Mouse (Mus musculus): ENCODE measurements around the gene Ppil1. TPM values are rescaled to one million over a fixed set of nuclear protein-coding genes. Genes with fewer than 3 reads are reported as not detected.

Gene Ppil1
- total and polyA plus RNA-seq, 3 experiments = 28.4 to 33.2 (median 31.1) TPM

- Histone ChIP-seq H3K36me3 (ENCODE audit: control insufficient read depth, insufficient read depth, low read length) (no peaks in the 10 kb centered on the region), H3K4me3 (no peak overlapping the region), H3K27me3 (ENCODE audit: control insufficient read depth, insufficient read depth, low read length) (no peaks in the 10 kb centered on the region), H3K79me2 (replicated peaks; ENCODE audit: control insufficient read depth, insufficient read depth, low read length) (no peaks in the 10 kb centered on the region), H3K4me1 (ENCODE audit: control insufficient read depth, insufficient read depth, low read length) (peaks cover 13% of the 10 kb centered on the region), H3K9ac (ENCODE audit: low read depth, low read length) (no peak overlapping the region), H3K27ac (no peak overlapping the region)
- TF ChIP-seq EP300 (IDR thresholded peaks at IDR 0.05; ENCODE audit: insufficient read depth, low read depth, low read length) (no peak), CTCF (IDR thresholded peaks at IDR 0.05) (no peak), POLR2A (IDR thresholded peaks at IDR 0.05; ENCODE audit: insufficient read depth, low read depth, low read length) (no peak)
- intact Hi-C loops (cut with DNase I) = loop anchor here (1.0 to 2.0 kb wide), 2 partner anchors 68 to 197 kb away; no protein-coding TSS in a partner anchor
- WGBS = 59% methylated on average over 7 of the region's 7 CpGs
- no peak for DNase-seq
These were observed 18.3 kb downstream of the Ppil1 start for GRCm38 (mm10) chr17:29245725-29246124.

GRCm38 (mm10) chr17:29244912-29245311 is 19.1 kb downstream of the Ppil1 start:
- Histone ChIP-seq H3K27me3 (ENCODE audit: control insufficient read depth, insufficient read depth, low read length) (no peaks in the 10 kb centered on the region), H3K9ac (ENCODE audit: low read depth, low read length) (no peak overlapping the region), H3K36me3 (ENCODE audit: control insufficient read depth, insufficient read depth, low read length) (no peaks in the 10 kb centered on the region), H3K79me2 (replicated peaks; ENCODE audit: control insufficient read depth, insufficient read depth, low read length) (no peaks in the 10 kb centered on the region), H3K4me3 (no peak overlapping the region), H3K4me1 (ENCODE audit: control insufficient read depth, insufficient read depth, low read length) (peaks cover 8% of the 10 kb centered on the region), H3K27ac (no peak overlapping the region)
- TF ChIP-seq EP300 (IDR thresholded peaks at IDR 0.05; ENCODE audit: insufficient read depth, low read depth, low read length) (no peak), POLR2A (IDR thresholded peaks at IDR 0.05; ENCODE audit: insufficient read depth, low read depth, low read length) (no peak), CTCF (IDR thresholded peaks at IDR 0.05) (no peak)
- WGBS = 54% methylated on average over 12 of the region's 12 CpGs
- no peak for DNase-seq
- intact Hi-C loops (cut with DNase I) = no loop called here

GRCm38 (mm10) chr17:29238421-29238945 is 25.5 kb downstream of the Ppil1 start:
- 10% methylated on average over 23 of the region's 23 CpGs for WGBS
- no peaks in the 10 kb centered on the region for H3K79me2 ChIP-seq (replicated peaks; ENCODE audit: control insufficient read depth, insufficient read depth, low read length)
- DNase-seq = no peak
- H3K36me3 ChIP-seq (ENCODE audit: control insufficient read depth, insufficient read depth, low read length) = no peaks in the 10 kb centered on the region
- H3K27me3 ChIP-seq (ENCODE audit: control insufficient read depth, insufficient read depth, low read length) = peaks cover 3% of the 10 kb centered on the region; the same call in 1 of the 2 replicates
- H3K4me3 ChIP-seq = peak overlapping the region; percentile 43
- H3K27ac ChIP-seq = no peak overlapping the region
- no peak for TF ChIP-seq EP300 (IDR thresholded peaks at IDR 0.05; ENCODE audit: insufficient read depth, low read depth, low read length)
- TF ChIP-seq CTCF (IDR thresholded peaks at IDR 0.05) = no peak
- TF ChIP-seq POLR2A (IDR thresholded peaks at IDR 0.05; ENCODE audit: insufficient read depth, low read depth, low read length) = no peak
- intact Hi-C loops (cut with DNase I) = loop anchor here (2.0 kb wide), 1 partner anchor 54 kb away; no protein-coding TSS in a partner anchor
- peak overlapping the region; percentile 30 for H3K9ac ChIP-seq (ENCODE audit: low read depth, low read length)
- H3K4me1 ChIP-seq (ENCODE audit: control insufficient read depth, insufficient read depth, low read length) = no peaks in the 10 kb centered on the region

GRCm38 (mm10) chr17:29237772-29238420 is 26.1 kb downstream of the Ppil1 start, which contains the start of gene Cpne5:
TSS of gene Cpne5 (minus strand) at chr17:29238167.
- Histone ChIP-seq H3K9ac (ENCODE audit: low read depth, low read length) (peak within 1 kb of the TSS; percentile 43), H3K27me3 (ENCODE audit: control insufficient read depth, insufficient read depth, low read length) (peaks cover 3% of the 10 kb centered on the region; the same call in 1 of the 2 replicates), H3K79me2 (replicated peaks; ENCODE audit: control insufficient read depth, insufficient read depth, low read length) (no peaks in the 10 kb centered on the region), H3K36me3 (ENCODE audit: control insufficient read depth, insufficient read depth, low read length) (no peaks in the 10 kb centered on the region), H3K4me1 (ENCODE audit: control insufficient read depth, insufficient read depth, low read length) (no peaks in the 10 kb centered on the region), H3K27ac (no peak within 1 kb of the TSS), H3K4me3 (peak within 1 kb of the TSS; percentile 43)
- TF ChIP-seq POLR2A (IDR thresholded peaks at IDR 0.05; ENCODE audit: insufficient read depth, low read depth, low read length) (no peak), EP300 (IDR thresholded peaks at IDR 0.05; ENCODE audit: insufficient read depth, low read depth, low read length) (no peak), CTCF (IDR thresholded peaks at IDR 0.05) (no peak)
- DNase-seq = no peak
- WGBS = 2% methylated on average over 58 of the region's 73 CpGs
- intact Hi-C loops (cut with DNase I) = loop anchor here (2.0 kb wide), 1 partner anchor 53 kb away; no protein-coding TSS in a partner anchor

GRCm38 (mm10) chr17:29237267-29237771 is 26.7 kb downstream of the Ppil1 start:
- Histone ChIP-seq H3K4me3 (peak overlapping the region; percentile 43), H3K36me3 (ENCODE audit: control insufficient read depth, insufficient read depth, low read length) (no peaks in the 10 kb centered on the region), H3K27me3 (ENCODE audit: control insufficient read depth, insufficient read depth, low read length) (peaks cover 3% of the 10 kb centered on the region; the same call in 1 of the 2 replicates), H3K79me2 (replicated peaks; ENCODE audit: control insufficient read depth, insufficient read depth, low read length) (no peaks in the 10 kb centered on the region), H3K27ac (no peak overlapping the region), H3K9ac (ENCODE audit: low read depth, low read length) (peak overlapping the region; percentile 43), H3K4me1 (ENCODE audit: control insufficient read depth, insufficient read depth, low read length) (no peaks in the 10 kb centered on the region)
- WGBS = 8% methylated on average over 31 of the region's 32 CpGs
- intact Hi-C loops (cut with DNase I) = no loop called here
- no peak for DNase-seq
- TF ChIP-seq POLR2A (IDR thresholded peaks at IDR 0.05; ENCODE audit: insufficient read depth, low read depth, low read length) (no peak), EP300 (IDR thresholded peaks at IDR 0.05; ENCODE audit: insufficient read depth, low read depth, low read length) (no peak), CTCF (IDR thresholded peaks at IDR 0.05) (no peak)

GRCm38 (mm10) chr17:29236111-29236510 is 27.9 kb downstream of the Ppil1 start:
- Histone ChIP-seq H3K79me2 (replicated peaks; ENCODE audit: control insufficient read depth, insufficient read depth, low read length) (no peaks in the 10 kb centered on the region), H3K4me1 (ENCODE audit: control insufficient read depth, insufficient read depth, low read length) (no peaks in the 10 kb centered on the region), H3K27me3 (ENCODE audit: control insufficient read depth, insufficient read depth, low read length) (peaks cover 3% of the 10 kb centered on the region; the same call in 1 of the 2 replicates), H3K36me3 (ENCODE audit: control insufficient read depth, insufficient read depth, low read length) (no peaks in the 10 kb centered on the region), H3K4me3 (no peak overlapping the region), H3K9ac (ENCODE audit: low read depth, low read length) (no peak overlapping the region), H3K27ac (no peak overlapping the region)
- WGBS = 60% methylated on average over 7 of the region's 7 CpGs
- intact Hi-C loops (cut with DNase I) = no loop called here
- DNase-seq = no peak
- TF ChIP-seq POLR2A (IDR thresholded peaks at IDR 0.05; ENCODE audit: insufficient read depth, low read depth, low read length) (no peak), EP300 (IDR thresholded peaks at IDR 0.05; ENCODE audit: insufficient read depth, low read depth, low read length) (no peak)
